Mouse (Mus musculus): ENCODE measurements around the gene Rdh14.

Gene Rdh14

GRCm38 (mm10) chr12:10390671-10391441, at the start of gene Rdh14:
Rdh14 (plus strand) TSS chr12:10390772.
- in situ Hi-C loops (cut with MboI, MseI) = loop anchor here (10.0 to 25.0 kb wide), 4 partner anchors 821 to 1729 kb away; partner anchors contain the start of genes Msgn1 (in 2 of the 2) and Pum2 (in 1 of the 2)

GRCm38 (mm10) chr12:10350706-10351105, 39.9 kb upstream of the Rdh14 start:
- in situ Hi-C loops (cut with MboI, MseI) = no loop called here

GRCm38 (mm10) chr12:10357756-10358155, 32.8 kb upstream of the Rdh14 start:
- in situ Hi-C loops (cut with MboI, MseI) = no loop called here

- in situ Hi-C loops (cut with MboI, MseI) = loop anchor here in 1 of 2 experiments (10.0 kb wide), 1 partner anchor 1835 kb away; no protein-coding TSS in a partner anchor
These were observed 20.9 kb upstream of the Rdh14 start, which contains the start of gene Nt5c1b for GRCm38 (mm10) chr12:10369673-10370072. Nt5c1b (plus strand) TSS chr12:10369973.

- in situ Hi-C loops (cut with MboI, MseI) = no loop called here
These were observed 10.2 kb downstream of the Rdh14 start for GRCm38 (mm10) chr12:10400788-10401187.

- in situ Hi-C loops (cut with MboI, MseI) = no loop called here
These were observed 12.0 kb downstream of the Rdh14 start for GRCm38 (mm10) chr12:10402421-10403115.

GRCm38 (mm10) chr12:10410511-10411179, 20.1 kb downstream of the Rdh14 start:
- in situ Hi-C loops (cut with MboI, MseI) = no loop called here

GRCm38 (mm10) chr12:10411453-10411852, 20.9 kb downstream of the Rdh14 start:
- in situ Hi-C loops (cut with MboI, MseI) = no loop called here

GRCm38 (mm10) chr12:10422347-10422746, 31.8 kb downstream of the Rdh14 start:
- in situ Hi-C loops (cut with MboI, MseI) = no loop called here

- in situ Hi-C loops (cut with MboI, MseI) = no loop called here
These were observed 35.7 kb downstream of the Rdh14 start for GRCm38 (mm10) chr12:10425982-10426863.

- in situ Hi-C loops (cut with MboI, MseI) = no loop called here
These were observed 40.4 kb downstream of the Rdh14 start for GRCm38 (mm10) chr12:10430999-10431398.

GRCm38 (mm10) chr12:10438054-10439001, 47.8 kb downstream of the Rdh14 start:
- in situ Hi-C loops (cut with MboI, MseI) = loop anchor here (5.0 kb wide), 3 partner anchors 861 to 1381 kb away; partner anchors contain the start of gene Osr1 (in 1 of the 2)

- in situ Hi-C loops (cut with MboI, MseI) = loop anchor here (5.0 kb wide), 4 partner anchors 862 to 1382 kb away; partner anchors contain the start of gene Osr1 (in 1 of the 2)
These were observed 49.1 kb downstream of the Rdh14 start for GRCm38 (mm10) chr12:10439483-10440235.

Data from T-helper 17 cell (primary cell).